Mouse (Mus musculus) cerebellum, adult 8-10 months (tissue): ENCODE results near the gene Ttc7.

Source experiments
- DNase-seq: peaks from one replicate; pipeline ENCODE4 v3.0.0; 2022

The Ttc7 gene

DNA sequence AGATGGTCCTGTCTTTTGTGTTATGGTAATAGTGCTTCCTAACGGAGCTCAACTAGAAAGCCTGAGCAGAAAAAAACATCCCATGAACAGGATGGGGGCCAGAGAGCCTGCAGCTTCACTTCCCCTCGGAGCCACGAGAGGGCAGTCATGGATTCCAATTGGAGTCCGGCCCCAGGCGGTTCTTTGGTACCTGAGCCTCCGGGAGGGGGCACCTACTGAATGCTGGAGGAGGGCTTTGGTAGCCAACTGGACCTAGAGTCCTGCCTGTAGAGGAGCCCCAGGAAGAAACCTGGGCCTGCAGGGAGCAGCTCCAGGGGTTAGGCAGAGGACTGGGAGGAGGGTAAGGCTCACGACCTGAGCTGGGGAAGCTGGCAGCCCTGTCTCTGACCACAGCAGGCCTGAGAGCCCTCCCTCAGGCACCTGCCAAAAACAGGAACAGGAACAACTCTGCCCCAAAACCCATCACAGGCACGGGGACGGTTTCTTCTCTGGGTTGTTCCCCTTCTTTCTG lies 32.4 kb downstream of the Ttc7 start:
- peak; percentile 97 for DNase-seq

DNA sequence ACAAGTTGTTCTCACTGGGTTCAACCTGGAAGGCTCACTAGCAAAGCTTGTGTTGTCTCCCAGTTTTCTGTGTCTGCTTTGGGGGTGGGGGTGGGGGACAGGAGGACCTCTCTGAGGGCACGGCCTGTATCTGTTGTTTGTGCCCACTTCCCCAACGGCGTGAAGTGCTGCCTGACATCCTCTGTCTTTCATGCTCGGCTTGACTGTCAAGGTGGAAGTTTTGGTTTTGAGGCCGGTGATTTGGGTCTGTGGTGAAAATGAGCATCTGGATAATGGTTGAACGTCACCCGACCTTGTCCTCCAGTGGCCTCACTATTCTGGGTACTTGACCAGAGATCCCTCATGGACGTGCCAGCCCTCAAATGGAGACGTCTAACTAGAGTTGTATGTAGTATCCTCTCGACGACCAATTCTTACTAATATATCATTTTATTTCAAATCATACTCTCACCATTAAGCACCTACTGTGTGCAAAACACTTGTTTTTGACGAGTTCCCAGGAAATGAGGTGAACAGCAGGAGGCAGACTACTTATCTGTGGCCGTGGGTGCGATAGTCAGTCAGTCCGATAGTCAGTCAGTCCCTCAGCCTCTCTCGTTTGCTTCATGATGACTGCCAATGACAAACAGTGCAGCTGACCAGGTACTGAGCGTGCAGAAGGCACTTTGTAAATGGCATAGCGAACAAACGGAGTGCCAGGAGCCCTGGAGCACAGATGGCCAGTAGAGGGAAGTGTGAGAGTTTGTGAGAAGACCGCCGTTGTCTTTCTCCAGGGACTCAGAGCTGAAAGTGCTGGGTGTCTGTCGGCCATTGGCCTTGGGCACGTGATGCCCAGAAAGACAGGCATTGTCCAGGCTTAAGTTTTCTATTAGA lies 33.4 kb downstream of the Ttc7 start:
- DNase-seq = peak; percentile 48

GRCm38 (mm10) chr17:87317271-87317670 lies 34.6 kb downstream of the Ttc7 start:
- DNase-seq = peak; percentile 56

- peak; percentile 90 for DNase-seq
Observed at GRCm38 (mm10) chr17:87317947-87318346, 35.3 kb downstream of the Ttc7 start.

DNA sequence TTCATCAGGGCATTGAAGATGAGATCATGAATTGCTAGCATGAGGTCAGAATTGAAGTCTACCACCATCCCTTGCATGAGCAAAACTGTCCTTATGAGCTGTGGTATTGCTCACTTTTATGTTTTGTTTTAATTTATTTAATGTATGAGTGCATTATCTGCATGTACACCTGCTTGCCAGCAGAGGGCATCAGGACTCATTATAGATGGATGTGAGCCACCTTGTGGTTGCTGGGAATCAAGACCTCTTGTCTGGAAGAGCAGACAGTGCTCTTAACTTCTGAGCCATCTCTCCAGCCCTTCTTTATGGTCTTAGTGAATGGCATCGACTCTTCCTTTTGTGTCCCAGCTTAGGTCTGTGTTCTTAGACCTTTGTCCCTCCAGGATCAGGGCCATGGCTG lies 39.0 kb downstream of the Ttc7 start:
- DNase-seq = peak; percentile 9

- DNase-seq = no peak
Observed at GRCm38 (mm10) chr17:87323215-87323614, 40.5 kb downstream of the Ttc7 start.

DNA sequence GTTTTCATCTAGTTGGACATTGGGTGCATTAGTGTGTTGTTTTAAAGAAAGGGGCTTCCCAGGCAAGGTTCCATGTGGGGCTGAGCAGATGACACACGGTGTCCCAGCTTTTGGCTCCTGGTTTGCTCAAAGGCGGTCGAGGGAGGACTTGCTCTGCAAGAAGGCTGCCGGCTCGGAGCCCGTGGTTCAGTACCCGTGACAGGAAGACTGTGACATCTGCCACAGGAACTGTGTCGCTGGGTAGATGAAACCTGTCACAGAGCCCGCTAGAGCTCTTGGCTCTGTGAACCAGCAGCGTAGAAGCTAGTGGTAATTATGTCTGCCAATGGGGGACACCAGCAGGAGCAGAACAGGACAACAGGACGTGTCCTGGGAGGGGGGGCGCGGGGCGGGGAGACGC lies 42.8 kb downstream of the Ttc7 start:
- peak; percentile 65 for DNase-seq

DNA sequence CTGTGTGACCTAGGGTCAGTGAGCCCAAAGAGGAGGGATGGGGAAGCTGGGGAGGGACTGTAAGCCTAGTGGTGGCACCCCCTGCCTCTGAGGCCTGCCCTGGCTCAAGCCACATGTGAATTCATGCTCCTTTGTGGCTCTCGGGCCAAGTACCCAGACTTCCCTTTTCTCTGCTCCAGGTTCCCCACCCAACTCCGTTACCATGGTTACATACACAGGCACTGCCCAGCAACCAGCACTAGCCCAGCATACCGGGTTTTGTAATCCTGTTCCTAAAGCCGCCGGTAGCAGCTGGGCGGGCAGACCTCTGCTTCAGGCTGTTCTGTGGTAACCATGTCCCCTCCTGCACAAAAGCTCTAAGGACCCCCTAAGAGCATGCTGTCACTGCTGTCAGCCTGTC lies 44.3 kb downstream of the Ttc7 start:
- DNase-seq = peak; percentile 27

- no peak for DNase-seq
Observed at GRCm38 (mm10) chr17:87327645-87328044, 45.0 kb downstream of the Ttc7 start.

DNA sequence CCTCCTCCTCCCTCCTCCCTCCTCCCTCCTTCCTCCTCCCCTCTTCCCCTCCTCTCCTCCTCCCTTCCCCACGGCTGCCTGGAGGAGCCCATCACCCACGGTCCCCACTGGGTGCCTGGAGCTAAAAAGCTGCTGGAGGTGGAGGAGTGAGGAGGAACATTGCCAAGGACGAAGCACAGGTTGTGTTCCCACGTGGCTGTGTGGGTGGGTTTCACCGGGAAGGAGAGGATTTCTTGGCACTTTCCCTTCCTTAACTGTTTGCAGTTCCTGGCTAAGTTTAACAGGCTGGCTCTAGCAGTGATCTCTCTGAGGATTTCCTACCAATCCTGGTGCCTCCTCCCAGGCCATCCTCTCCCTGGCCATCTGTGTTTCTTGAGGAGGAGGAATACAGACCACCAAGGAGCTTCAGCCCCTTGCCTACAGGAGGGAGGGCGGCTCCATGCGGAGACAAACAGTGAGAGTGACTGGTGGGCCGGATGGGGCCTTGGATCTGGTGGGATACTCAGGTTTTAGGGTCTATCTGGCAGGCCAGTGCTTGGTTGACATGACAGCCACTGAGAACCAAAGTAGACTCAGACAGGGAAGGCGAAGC lies 45.6 kb downstream of the Ttc7 start:
- DNase-seq = peak; percentile 37

- peak; percentile 39 for DNase-seq
Observed at GRCm38 (mm10) chr17:87329144-87329700, 46.5 kb downstream of the Ttc7 start.

DNA sequence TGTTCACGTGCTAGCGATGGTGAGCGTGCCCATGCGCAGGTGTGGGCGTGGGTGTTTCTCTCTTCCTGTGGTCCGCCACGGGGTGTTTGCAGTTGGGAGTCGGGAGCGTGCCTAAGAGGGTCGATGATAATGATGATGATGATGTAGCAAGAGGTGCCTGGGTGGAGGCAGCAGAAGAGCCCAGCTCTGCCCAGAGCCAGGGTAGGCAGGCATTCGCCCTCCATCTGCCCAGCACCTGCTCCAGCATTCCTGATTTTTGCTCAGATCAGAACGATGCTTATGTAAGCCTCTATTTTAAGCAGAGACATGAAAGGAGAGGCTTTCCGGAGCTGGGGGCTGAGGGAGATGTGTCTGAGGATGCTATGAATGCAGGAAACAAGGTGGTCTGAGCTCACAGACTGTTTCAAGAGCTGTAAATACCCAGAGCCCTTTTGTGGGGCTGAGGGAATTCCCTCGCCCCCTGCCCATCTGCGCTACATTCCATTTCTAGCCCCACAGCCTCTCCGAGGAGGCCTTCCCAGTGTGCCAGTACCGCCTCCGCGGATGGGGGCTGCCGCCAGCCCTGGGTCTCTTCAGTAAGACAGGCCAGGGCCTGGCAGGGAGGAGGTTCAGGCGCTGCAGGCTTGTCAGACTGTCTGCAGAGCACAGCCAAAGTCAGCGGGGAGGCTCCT lies 47.7 kb downstream of the Ttc7 start:
- DNase-seq = peak; percentile 79

- no peak for DNase-seq
Observed at GRCm38 (mm10) chr17:87330921-87331291, 48.2 kb downstream of the Ttc7 start.

DNA sequence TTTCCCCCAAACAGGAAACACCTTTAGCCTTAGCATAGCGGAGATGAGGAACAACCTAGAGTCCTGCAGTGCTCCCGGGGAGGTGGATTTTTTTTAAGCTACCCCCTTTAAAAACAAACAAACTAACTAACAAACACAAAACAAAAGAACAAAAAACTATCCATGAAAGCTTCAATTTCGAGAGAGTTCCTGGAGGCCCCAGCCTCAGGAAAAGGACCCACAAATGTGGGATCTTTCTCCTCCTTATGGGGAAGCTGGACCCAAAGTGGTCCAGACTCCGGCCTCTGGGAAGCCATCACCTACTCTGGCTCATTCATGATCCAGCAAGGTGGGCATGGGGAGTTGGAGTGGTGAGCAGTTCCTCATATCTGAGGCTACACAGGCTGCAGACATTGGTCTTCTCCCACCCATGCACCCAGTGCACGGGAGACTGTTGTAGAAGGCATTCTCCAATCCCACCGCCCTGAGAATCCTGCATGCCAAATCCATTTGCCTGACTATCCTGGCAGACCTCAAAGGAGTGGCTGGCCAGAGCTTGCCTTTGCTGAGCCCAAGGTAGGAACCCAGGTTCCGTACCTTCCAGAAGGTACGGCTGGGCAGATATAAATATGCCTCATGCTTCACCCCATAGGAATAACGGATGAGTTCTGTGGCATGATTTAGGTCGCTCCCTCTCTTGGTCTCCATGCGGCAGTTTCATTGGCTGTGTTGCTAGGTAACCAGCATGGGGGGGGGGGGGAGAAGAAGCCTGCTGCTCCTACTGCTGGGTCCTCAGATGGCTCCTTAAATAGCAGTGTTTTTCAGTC lies 48.9 kb downstream of the Ttc7 start:
- peak; percentile 58 for DNase-seq

DNA sequence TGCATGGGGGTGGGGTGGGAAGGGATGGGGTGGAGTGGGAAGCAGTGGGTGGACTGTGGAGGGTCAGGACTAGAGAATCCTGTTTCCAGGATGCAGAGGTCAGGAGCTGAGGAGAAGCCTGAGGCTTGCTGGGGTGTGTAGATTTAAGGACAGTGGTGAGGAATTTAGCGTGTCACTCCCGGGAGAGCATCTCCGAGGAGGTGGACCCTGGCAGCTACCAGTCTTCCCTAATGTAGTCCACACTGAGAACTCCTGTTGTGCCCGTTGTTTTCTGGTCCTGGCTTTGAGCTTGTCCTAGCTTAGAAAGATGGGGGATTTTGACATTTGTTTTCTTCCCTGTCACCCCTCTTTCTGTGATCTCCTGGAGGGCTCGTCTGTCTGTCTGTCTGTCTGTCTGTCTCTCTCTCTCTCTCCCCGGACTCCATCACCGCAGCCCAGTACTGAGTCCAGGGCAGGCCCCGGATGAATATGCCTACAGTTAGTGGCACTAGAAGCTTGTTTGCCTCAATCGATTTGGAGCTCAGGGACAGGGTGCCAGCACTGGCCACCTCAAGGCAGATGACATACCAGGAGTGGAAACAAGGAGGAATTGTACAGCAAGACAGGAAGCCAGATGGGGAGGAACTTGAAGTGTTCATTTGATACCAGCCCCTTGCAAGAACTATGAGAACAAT lies 49.6 kb downstream of the Ttc7 start:
- DNase-seq = peak; percentile 56

DNA sequence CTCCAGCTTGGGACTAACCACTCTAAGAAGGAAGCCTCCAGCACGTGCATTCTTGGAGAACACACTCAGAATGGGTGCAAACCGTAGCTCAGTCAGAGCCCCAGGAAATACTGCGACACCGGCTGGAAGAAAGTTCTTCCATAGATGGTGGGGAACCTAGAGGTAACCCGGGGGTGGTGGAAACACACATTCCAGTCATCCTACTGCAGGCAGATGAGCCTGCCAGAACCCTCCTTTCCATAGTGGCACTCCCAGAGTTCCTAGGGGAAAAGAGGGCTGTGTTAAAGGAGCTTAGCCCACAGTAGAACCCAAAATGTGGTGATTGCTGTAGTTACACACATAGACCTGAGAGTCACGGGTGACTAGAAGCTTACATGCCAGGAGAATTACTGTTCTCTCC lies 50.2 kb downstream of the Ttc7 start:
- no peak for DNase-seq

- no peak for DNase-seq
Observed at GRCm38 (mm10) chr17:87334162-87334561, 51.5 kb downstream of the Ttc7 start.

DNA sequence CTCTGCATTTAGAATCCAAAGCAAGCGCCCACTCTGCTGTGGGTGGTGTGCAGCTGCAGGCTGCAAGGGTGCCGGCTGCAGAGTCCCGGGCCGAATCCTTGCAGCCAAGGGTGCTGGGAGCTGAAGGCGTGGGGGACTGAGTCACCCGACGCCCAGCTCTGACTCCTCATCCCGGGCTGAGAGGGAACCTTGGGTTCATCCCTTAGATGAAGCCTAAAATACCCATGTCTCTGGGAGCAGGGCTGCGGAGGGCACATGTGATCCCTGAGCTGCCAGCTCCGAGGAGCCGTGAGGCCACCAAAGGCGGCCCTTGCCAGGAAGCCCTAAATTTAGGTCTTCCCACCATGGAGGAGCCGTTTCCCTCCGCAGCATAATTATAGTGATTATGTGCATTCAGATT lies 52.5 kb downstream of the Ttc7 start:
- no peak for DNase-seq

- no peak for DNase-seq
Observed at GRCm38 (mm10) chr17:87335727-87336126, 53.0 kb downstream of the Ttc7 start.

- no peak for DNase-seq
Observed at GRCm38 (mm10) chr17:87336910-87337309, 54.2 kb downstream of the Ttc7 start.

DNA sequence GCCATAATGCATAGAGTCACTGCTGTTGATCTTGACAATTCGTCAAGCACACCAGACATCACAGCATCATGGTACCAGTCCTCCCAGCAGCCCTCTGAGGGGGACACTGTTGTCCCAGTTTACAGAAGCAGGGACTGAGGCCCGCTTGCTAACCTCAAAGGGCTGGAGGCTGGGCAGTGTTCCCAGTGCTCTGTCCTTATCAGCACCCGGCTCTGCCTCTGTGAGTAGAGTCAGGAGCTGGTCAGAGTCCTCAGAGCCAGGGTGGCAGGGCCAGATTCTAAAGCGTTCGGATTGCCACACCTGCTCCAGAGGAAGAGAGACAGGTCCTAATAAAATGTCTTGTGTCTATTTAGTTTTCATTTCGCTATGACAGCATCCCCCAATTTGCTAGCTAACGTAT lies 55.0 kb downstream of the Ttc7 start:
- DNase-seq = no peak

DNA sequence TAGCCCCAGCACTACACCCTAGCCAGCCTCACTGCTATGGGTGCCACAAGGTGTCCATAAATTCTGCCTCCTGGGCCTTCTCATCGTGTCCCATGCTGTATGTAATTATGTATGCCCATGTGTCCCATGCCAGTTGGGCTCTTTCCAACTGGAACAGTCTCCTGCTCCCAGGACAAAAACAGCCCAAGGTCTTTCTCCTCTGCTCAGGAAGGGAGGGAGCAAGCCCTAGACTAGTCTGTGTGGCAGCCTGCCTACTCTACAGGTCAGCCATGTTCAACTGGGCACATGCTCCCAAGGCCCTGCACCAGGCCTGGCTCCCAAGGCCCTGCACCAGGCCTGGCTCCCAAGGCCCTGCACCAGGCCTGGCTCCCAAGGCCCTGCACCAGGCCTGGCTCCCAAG lies 56.4 kb downstream of the Ttc7 start:
- DNase-seq = no peak
